Mouse (Mus musculus) E14TG2a.4 (cell line): ENCODE measurements around the gene Cd300lf.

Experiments used
- H3K27me3 ChIP-seq: 2 replicates; pipeline ENCODE4 v1.6.1; 2014; ENCODE audit warnings: low read length, control low read depth; ENCODE audit not compliant: insufficient read depth
- H3K36me3 ChIP-seq: 2 replicates; pipeline ENCODE4 v1.6.1; 2014; ENCODE audit warnings: low read length, control low read depth; ENCODE audit not compliant: insufficient read depth
- H3K4me1 ChIP-seq: replicated peaks from 2 replicates; pipeline ENCODE4 v1.6.1; 2014; ENCODE audit warnings: low read depth, low read length, control low read depth
- H3K4me3 ChIP-seq: replicated peaks from 2 replicates; pipeline ENCODE4 v1.5.1; 2014; ENCODE audit warnings: mild to moderate bottlenecking, low read length
- H3K9me3 ChIP-seq: 2 replicates; pipeline ENCODE4 v1.6.1; 2014; ENCODE audit warnings: low read length, control low read depth
- CTCF ChIP-seq: conservative IDR thresholded peaks from 2 replicates; pipeline ENCODE4 v1.5.1; 2014; ENCODE audit warnings: low read length
- NANOG ChIP-seq: IDR thresholded peaks from 2 replicates; pipeline ENCODE4 v1.6.1; 2014; ENCODE audit warnings: borderline replicate concordance, low read length, mixed read lengths
- POU5F1 ChIP-seq: IDR thresholded peaks from 2 replicates; pipeline ENCODE4 v1.6.1; 2014; ENCODE audit warnings: low read length, borderline replicate concordance

Cd300lf gene

DNA sequence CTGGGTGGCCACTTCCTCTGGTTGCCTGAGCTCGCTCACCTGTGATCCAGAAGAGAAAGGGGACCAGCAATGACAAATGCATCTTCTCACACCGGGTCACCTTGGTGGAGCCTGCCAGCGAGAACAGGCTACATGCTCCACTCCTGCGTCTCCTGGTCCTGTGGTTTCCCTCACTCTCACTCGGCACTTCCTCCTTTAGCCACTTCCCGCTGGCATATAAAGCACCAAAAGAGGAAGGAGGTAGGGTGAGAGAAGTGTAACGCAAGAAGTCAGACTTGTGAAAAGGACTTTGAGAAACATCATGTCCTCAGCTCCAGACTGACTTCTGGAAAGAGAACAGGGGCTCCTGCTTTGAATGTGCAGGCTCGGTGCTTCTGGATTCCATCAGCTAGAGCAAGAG lies at the start of gene Cd300lf:
TSS of gene Cd300lf (minus strand) at position 193 of the 400 bp plus-strand sequence.
- Histone ChIP-seq H3K4me1 (no peaks in the 10 kb centered on the region), H3K27me3 (peaks cover 26% of the 10 kb centered on the region), H3K9me3 (no peaks in the 10 kb centered on the region), H3K4me3 (no peak within 1 kb of the TSS), H3K36me3 (no peaks in the 10 kb centered on the region)
- TF ChIP-seq CTCF: no peak
- no peak for TF ChIP-seq POU5F1
- TF ChIP-seq NANOG: no peak

DNA sequence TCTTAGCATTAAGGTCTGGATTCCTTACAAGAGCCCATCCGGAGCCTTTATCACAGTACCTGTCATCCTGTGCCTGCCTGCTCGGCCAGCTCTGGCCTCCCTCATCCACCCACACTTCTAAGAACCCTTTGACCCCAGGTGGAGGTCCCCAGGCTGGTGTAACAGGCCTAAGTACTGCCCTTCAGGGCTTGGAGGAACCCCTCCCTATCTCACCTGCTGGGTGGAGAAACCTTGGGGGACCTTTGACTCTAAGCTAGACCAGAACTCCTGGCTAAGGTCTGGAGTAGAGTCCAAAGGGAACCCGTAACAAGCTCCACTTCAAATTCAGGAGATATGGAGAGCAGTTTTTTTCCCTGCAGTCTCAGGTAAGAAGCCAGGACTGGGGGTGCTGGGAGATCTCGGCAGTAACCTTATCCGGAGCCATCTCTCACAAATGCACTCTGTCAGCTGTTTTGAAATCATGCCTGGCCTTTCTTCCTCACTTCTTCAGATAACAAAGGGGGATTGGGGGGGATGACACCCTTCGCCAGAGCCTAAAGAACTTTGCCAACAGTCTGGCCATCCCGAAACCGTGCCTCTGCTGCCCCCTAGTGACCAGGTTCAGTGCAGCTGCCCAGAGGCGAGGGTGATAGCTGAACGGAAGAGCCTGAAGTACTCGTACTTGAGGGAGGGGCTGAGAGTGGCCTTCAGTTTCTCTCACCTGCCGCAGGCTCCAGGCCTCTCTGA lies 48.3 kb upstream of the Cd300lf start:
- no peaks in the 10 kb centered on the region for H3K27me3 ChIP-seq
- peaks cover 63% of the 10 kb centered on the region for H3K36me3 ChIP-seq
- H3K9me3 ChIP-seq: no peaks in the 10 kb centered on the region
- H3K4me3 ChIP-seq: no peak overlapping the region
- peaks cover 47% of the 10 kb centered on the region for H3K4me1 ChIP-seq
- TF ChIP-seq NANOG (no peak), CTCF (peak; percentile 83)

DNA sequence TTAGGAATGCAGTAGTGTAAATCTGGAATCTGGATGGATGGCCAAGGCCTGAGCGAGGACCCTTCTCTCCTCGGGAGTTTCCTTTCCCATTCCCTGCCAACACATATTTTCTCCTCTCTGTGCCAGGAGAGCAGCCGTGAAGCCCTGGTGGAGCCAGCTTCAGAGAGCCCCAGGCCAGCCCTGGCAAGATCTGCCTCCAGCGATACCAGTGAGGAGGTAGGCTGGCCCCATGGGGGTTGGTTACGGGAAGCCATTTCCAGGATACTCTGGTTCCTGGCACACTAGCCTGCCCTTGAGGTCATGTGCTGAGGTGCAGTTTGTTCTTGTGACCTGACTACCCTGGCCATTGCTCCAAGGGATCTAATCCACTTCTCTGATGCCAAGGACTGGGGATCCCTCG lies 46.1 kb upstream of the Cd300lf start:
- no peak for TF ChIP-seq CTCF
- no peak for TF ChIP-seq POU5F1
- no peak for TF ChIP-seq NANOG
- Histone ChIP-seq H3K4me1 (peaks cover 56% of the 10 kb centered on the region), H3K9me3 (no peaks in the 10 kb centered on the region), H3K27me3 (no peaks in the 10 kb centered on the region), H3K36me3 (peaks cover 76% of the 10 kb centered on the region), H3K4me3 (no peak overlapping the region)

DNA sequence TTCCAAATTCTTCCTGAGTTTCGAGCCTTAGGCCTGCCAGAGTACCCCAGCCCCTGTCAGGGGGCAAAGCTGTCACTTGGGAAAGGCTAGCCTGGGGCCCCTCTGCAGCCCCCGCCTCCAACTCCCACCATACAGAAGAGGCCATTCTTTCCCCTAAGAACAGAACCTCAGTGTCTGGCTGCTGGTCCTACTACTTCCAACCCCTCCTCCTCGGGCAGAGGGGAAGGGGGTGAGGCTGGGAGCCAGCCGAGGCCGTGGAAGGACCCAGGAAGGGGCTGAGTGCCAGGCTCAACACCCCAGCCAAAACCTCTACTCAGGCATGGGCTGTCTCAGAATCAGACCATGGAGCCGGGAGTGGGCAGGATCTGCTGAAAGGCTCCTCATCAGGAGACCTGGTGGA lies 45.4 kb upstream of the Cd300lf start:
- no peak overlapping the region for H3K4me3 ChIP-seq
- H3K27me3 ChIP-seq: no peaks in the 10 kb centered on the region
- peaks cover 60% of the 10 kb centered on the region for H3K4me1 ChIP-seq
- H3K9me3 ChIP-seq: no peaks in the 10 kb centered on the region
- TF ChIP-seq POU5F1 (no peak), CTCF (no peak), NANOG (no peak)
- H3K36me3 ChIP-seq: peaks cover 76% of the 10 kb centered on the region

DNA sequence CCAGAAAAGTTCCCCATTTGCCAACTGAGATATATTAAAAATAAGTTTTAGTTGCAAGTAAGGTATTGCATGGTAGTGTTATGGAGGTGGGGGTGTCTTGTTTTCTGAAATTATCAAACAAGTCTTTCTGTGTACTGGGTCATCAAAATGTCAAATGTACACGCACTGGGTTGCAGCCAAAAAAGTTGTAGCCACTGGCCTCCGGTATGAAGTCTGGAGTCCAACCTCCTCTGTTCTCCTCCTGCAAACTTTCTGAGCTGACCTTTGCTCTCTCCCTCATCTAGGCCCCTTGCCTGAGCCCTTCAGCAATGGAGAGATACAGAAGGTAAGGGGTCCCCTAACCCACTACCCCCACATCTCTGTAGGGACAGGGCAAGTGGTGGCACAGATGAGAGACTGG lies 45.0 kb upstream of the Cd300lf start:
- no peak for TF ChIP-seq POU5F1
- TF ChIP-seq NANOG: no peak
- no peak for TF ChIP-seq CTCF
- Histone ChIP-seq H3K4me1 (peaks cover 64% of the 10 kb centered on the region), H3K9me3 (no peaks in the 10 kb centered on the region), H3K4me3 (no peak overlapping the region), H3K36me3 (peaks cover 75% of the 10 kb centered on the region), H3K27me3 (no peaks in the 10 kb centered on the region)

DNA sequence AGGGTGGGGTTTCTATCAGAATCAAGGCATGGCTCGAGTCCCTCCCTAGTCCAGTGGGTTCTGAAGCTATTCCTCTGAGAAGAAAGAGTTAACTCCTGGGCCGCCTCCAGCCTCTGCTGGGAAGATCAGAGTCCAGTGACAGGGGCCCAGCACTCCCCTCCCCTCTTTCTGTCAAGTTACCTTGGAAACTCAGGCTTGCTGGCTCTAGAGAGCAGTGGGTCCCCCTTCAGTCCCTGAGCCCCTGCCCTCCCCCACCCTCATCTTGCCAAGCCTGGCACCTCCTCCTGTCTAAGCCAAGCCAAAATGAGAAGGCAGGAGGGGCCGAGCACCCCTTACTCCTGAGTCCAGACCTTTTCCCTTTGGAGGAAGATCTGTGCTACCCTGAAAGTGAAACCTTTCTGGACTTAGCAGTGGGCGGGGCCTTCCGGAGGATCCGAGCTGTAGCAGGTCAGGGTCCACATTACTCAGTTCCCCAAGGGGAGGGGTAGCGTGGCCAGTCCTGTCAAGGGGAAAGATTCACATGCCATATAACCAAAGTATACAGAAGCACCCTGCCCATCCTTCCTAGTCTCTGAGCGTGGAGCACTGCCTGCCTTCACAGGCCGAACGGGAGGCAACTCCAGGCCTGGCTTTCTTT lies 43.9 kb upstream of the Cd300lf start:
- H3K4me3 ChIP-seq: no peak overlapping the region
- peaks cover 73% of the 10 kb centered on the region for H3K4me1 ChIP-seq
- no peaks in the 10 kb centered on the region for H3K27me3 ChIP-seq
- TF ChIP-seq CTCF (no peak), NANOG (no peak), POU5F1 (no peak)
- no peaks in the 10 kb centered on the region for H3K9me3 ChIP-seq
- H3K36me3 ChIP-seq: peaks cover 65% of the 10 kb centered on the region

DNA sequence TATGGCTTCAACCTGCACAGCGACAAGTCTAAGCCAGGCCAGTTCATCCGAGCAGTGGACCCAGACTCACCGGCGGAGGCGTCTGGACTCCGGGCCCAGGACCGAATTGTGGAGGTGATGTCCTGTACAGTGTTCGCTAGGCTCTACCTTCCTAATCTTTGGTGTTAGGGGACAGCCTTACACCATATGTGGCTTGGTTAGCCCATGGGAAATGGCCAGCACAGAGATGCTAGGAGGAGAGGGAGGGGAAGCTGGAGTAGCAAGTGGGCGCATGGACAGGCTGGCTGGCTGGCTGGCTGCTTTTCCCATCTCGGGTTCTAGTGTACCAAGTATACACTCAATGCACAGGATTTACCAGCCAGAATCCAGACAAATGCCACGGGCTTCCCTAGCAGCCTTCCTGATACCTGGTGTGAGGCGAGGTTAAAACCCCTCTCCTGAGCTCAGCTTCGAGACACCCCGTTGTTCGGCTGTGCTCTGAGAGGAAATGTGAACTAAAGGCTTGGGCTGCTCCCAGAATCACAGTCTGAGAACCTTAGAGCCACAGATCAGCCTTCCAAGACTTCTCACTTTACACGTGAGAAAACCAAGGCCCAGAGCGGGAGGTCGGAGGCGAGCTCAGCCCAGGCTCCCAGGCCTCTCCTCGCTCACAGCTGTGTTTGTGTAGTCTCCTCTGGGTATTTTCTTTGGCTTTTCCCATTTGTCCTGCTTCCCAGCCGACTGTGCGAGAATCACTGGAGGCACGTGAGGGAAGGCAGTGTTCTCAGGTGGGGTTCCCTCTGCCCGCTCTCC lies 42.8 kb upstream of the Cd300lf start:
- no peaks in the 10 kb centered on the region for H3K27me3 ChIP-seq
- H3K4me1 ChIP-seq: peaks cover 75% of the 10 kb centered on the region
- TF ChIP-seq CTCF (no peak), NANOG (no peak), POU5F1 (no peak)
- H3K36me3 ChIP-seq: peaks cover 60% of the 10 kb centered on the region
- no peak overlapping the region; the same call in 1 of the 2 replicates for H3K4me3 ChIP-seq
- no peaks in the 10 kb centered on the region for H3K9me3 ChIP-seq

DNA sequence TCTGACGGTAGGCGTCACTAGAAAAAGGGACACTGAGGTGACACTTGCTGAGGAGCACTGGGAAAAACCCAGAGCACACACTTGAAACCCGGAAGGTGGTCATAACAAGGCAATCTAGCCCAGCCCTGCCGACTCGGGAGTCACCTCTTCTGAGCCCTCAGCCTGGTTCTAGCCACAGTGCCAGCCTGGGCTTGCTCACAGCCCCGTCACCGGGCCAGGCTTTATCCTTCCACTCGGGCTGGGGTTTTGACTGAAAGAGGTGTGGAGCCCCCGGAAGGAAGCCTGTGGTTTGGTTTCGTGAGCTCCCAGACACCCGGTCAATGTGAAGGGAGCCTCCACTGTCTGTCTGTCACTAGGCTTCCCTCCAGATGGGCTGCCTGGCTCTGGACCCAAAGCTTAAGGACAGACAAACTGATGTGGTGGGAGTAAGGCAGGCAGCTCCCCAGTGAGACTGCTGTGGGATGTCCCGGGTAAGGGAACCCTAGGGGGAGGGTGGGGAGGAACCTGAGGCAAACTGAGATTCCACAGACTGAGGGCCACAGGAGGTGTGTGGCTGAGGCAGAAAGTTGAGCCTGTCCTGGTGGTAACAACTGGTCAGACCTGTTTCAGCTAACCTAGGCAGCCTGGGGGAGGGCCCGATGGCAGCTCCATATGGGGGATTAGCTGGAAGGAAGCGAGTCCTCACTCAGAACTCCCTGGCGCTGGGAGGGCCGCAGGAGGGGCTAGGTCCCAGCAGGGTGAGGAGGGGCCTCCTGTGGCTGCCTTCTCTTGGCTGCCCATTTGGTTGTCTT lies 40.0 kb upstream of the Cd300lf start:
- no peaks in the 10 kb centered on the region for H3K9me3 ChIP-seq
- TF ChIP-seq NANOG (no peak), POU5F1 (no peak), CTCF (no peak)
- H3K36me3 ChIP-seq: peaks cover 48% of the 10 kb centered on the region
- H3K27me3 ChIP-seq: no peaks in the 10 kb centered on the region
- peak overlapping the region; percentile 59 for H3K4me3 ChIP-seq
- H3K4me1 ChIP-seq: peaks cover 83% of the 10 kb centered on the region
